In the genomic region with DNA sequence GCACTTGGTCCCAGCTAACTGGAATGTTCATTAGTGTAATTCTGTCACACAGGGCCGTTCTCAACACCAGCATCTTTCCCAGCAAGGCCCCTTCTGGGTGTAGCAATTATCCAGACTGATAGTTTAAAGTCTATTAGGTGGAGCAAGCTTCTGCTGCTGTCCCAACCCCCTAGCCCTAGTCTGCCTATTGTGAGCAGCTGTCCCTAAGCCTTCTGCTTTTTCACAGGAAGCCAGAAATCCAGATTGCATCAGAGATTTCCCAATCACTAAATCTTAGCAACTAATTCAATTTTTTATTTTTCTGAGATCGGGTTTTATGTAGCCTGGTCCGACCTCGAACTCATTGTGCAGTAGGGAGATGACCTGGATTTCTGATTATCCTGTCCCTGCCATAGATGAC, we compare ENCODE assay signal across 19 mouse cellular contexts. TPM values are rescaled to one million over a fixed set of nuclear protein-coding genes. Genes with fewer than 3 reads are reported as not detected.
DNase-seq lines count a peak whose midpoint lies in the region; ATAC-seq and TF ChIP-seq lines count a peak whose summit lies in the region.
"Had no signal": no experiment of that assay in that cellular context is flagged by ENCODE, and none has a peak within 500 bp of the region (broad histone marks: within the 10 kb centered on the region; RNA-seq: fewer than 3 reads in every experiment).

No protein-coding gene starts in this region.

- intact Hi-C loops in left cerebral cortex, postnatal 36 days (cut with DNase I) = no loop called here

- H3K27me3 ChIP-seq in forebrain, embryonic 11.5 days (ENCODE audit: control insufficient read depth, insufficient read depth, low read length) = no peaks in the 10 kb centered on the region
- H3K27me3 ChIP-seq in kidney, embryonic 16.5 days (ENCODE audit: insufficient read depth, low read length) = no peaks in the 10 kb centered on the region
- H3K27me3 ChIP-seq: embryonic facial prominence, embryonic 15.5 days; forebrain, embryonic 12.5 days had no signal

- no peaks in the 10 kb centered on the region for H3K9me3 ChIP-seq in forebrain, embryonic 11.5 days (ENCODE audit: control insufficient read depth, low read length)
- H3K9me3 ChIP-seq in kidney, embryonic 16.5 days (ENCODE audit: low read length) = peaks cover 3% of the 10 kb centered on the region
- H3K9me3 ChIP-seq: embryonic facial prominence, embryonic 15.5 days; forebrain, embryonic 12.5 days; midbrain, embryonic 10.5 days had no signal

- peaks cover 58% of the 10 kb centered on the region for H3K4me1 ChIP-seq in bone marrow macrophage, adult 2 months (ENCODE audit: control insufficient read depth, insufficient read depth, low read length)
- no peaks in the 10 kb centered on the region for H3K4me1 ChIP-seq in forebrain, embryonic 11.5 days (replicated peaks; ENCODE audit: control insufficient read depth, insufficient read depth, low read length)
- 0 out of 2 replicates have a peak, but pooled peaks cover 5% of the 10 kb centered on the region for H3K4me1 ChIP-seq in kidney, embryonic 16.5 days (ENCODE audit: insufficient read depth, low read length)
- H3K4me1 ChIP-seq: embryonic facial prominence, embryonic 15.5 days; forebrain, embryonic 12.5 days; midbrain, embryonic 10.5 days had no signal

- TF ChIP-seq POLR2A in bone marrow macrophage, adult 2 months (IDR thresholded peaks at IDR 0.05; ENCODE audit: borderline replicate concordance, low read depth, low read length) = no peak

- no peak for ATAC-seq in forebrain, embryonic 11.5 days (replicated peaks; ENCODE audit: low FRiP score)
- ATAC-seq in kidney, embryonic 16.5 days (ENCODE audit: low FRiP score, low TSS enrichment) = no peak

- H3K27ac ChIP-seq in layer of hippocampus, adult 2 months = no peak overlapping the region
- peak overlapping the region; percentile 90 for H3K27ac ChIP-seq in bone marrow macrophage, adult 2 months (ENCODE audit: insufficient read depth, low read depth, low read length)
- no peak overlapping the region for H3K27ac ChIP-seq in forebrain, embryonic 11.5 days (ENCODE audit: low read depth, low read length)
- no peak overlapping the region for H3K27ac ChIP-seq in kidney, embryonic 16.5 days (ENCODE audit: low read length)
- H3K27ac ChIP-seq: embryonic facial prominence, embryonic 15.5 days; forebrain, embryonic 12.5 days; liver, embryonic 14.5 days; midbrain, embryonic 10.5 days had no signal

- H3K9ac ChIP-seq in forebrain, embryonic 11.5 days (ENCODE audit: low read length) = no peak overlapping the region
- H3K9ac ChIP-seq in kidney, embryonic 16.5 days (replicated peaks; ENCODE audit: low read length) = no peak overlapping the region
- H3K9ac ChIP-seq: embryonic facial prominence, embryonic 15.5 days; forebrain, embryonic 12.5 days; liver, embryonic 14.5 days had no signal

- peak; percentile 26 to 37 for DNase-seq in layer of hippocampus, adult 2 months (ENCODE audit: low spot score in 2 of 2)
- no peak for DNase-seq in layer of hippocampus, postnatal 10 days (ENCODE audit: low spot score in 2 of 2)
- DNase-seq in NIH3T3 (ENCODE audit: low read depth) = peak; percentile 34
- DNase-seq in lung, postnatal 4 days = peak; percentile 23 to 34
- DNase-seq in forebrain, embryonic 11.5 days (ENCODE audit: low spot score) = no peak
- DNase-seq in left cerebral cortex, postnatal 36 days (ENCODE audit: low spot score in 2 of 2) = no peak
- DNase-seq: cerebellum, adult 2 months; heart, postnatal 36 days; right cerebral cortex, adult 18-20 months had no signal

- H3K36me3 ChIP-seq in forebrain, embryonic 11.5 days (ENCODE audit: control insufficient read depth, insufficient read depth, low read length) = no peaks in the 10 kb centered on the region
- no peaks in the 10 kb centered on the region for H3K36me3 ChIP-seq in kidney, embryonic 16.5 days (ENCODE audit: insufficient read depth, low read length)
- H3K36me3 ChIP-seq: embryonic facial prominence, embryonic 15.5 days; forebrain, embryonic 12.5 days; midbrain, embryonic 10.5 days had no signal

- no peak overlapping the region for H3K4me3 ChIP-seq in layer of hippocampus, adult 2 months
- no peak overlapping the region for H3K4me3 ChIP-seq in bone marrow macrophage, adult 2 months (ENCODE audit: insufficient read depth, low read length)
- H3K4me3 ChIP-seq in forebrain, embryonic 11.5 days (ENCODE audit: low read depth, low read length) = no peak overlapping the region
- H3K4me3 ChIP-seq in kidney, embryonic 16.5 days (ENCODE audit: low read length) = no peak overlapping the region
- H3K4me3 ChIP-seq: embryonic facial prominence, embryonic 15.5 days; forebrain, embryonic 12.5 days; midbrain, embryonic 10.5 days had no signal

- no peak for TF ChIP-seq CTCF in layer of hippocampus, adult 2 months (conservative IDR thresholded peaks at IDR 0.05)
- TF ChIP-seq CTCF in bone marrow macrophage, adult 2 months (IDR thresholded peaks at IDR 0.05; ENCODE audit: low read depth, low read length) = no peak

- WGBS in forebrain, embryonic 11.5 days = 85% methylated on average over 4 of the region's 4 CpGs
- 74% methylated on average over 4 of the region's 4 CpGs for WGBS in kidney, embryonic 16.5 days

- no peak overlapping the region for H3K4me2 ChIP-seq in forebrain, embryonic 11.5 days (ENCODE audit: low read depth, low read length, severe bottlenecking)
- H3K4me2 ChIP-seq in kidney, embryonic 16.5 days (replicated peaks; ENCODE audit: low read depth, low read length) = no peak overlapping the region
- H3K4me2 ChIP-seq: embryonic facial prominence, embryonic 15.5 days; forebrain, embryonic 12.5 days; heart, embryonic 11.5 days had no signal

RNA-seq across cellular contexts. Expression of gene Gm47791, which starts 27.9 kb away (rescaled TPM):
- total RNA-seq in layer of hippocampus, adult 2 months (2021) = not detected
- total RNA-seq in layer of hippocampus, postnatal 10 days (2021) = not detected
- polyA plus RNA-seq in bone marrow macrophage, adult 2 months (2012; ENCODE audit: insufficient read depth, insufficient read length, missing spikeins) = not detected in 2 replicates
- polyA plus RNA-seq in forebrain, embryonic 11.5 days (2014; fragmentation: Nextera tagmentation; extraction: Ambion mirVana) = not detected in 2 replicates
- not detected for total RNA-seq in left cerebral cortex, postnatal 36 days (2021)
- not detected in 2 replicates for polyA plus RNA-seq in kidney, embryonic 16.5 days (2015; fragmentation: Nextera tagmentation; extraction: Ambion mirVana)
- total RNA-seq: heart, postnatal 36 days had no signal
- polyA plus RNA-seq: brain, embryonic 14.5 days; cerebellum, adult 2 months; forebrain, embryonic 12.5 days; heart, embryonic 11.5 days; kidney, embryonic 14.5 days; limb, embryonic 11.5 days; liver, embryonic 14.5 days; midbrain, embryonic 10.5 days had no signal

RNA-seq across cellular contexts. Expression of gene Tm4sf20, which starts 30.7 kb away (rescaled TPM):
- not detected for total RNA-seq in layer of hippocampus, adult 2 months (2021)
- total RNA-seq in layer of hippocampus, postnatal 10 days (2021) = not detected
- polyA plus RNA-seq in bone marrow macrophage, adult 2 months (2012; ENCODE audit: insufficient read depth, insufficient read length, missing spikeins) = not detected in 2 replicates
- polyA plus RNA-seq in forebrain, embryonic 11.5 days (2014; fragmentation: Nextera tagmentation; extraction: Ambion mirVana) = 0.23 TPM in 1 of 2 replicates, not detected in the other
- not detected for total RNA-seq in left cerebral cortex, postnatal 36 days (2021)
- 1.1 and 1.7 TPM in 2 replicates for polyA plus RNA-seq in kidney, embryonic 16.5 days (2015; fragmentation: Nextera tagmentation; extraction: Ambion mirVana)
- total RNA-seq: heart, postnatal 36 days had no signal
- polyA plus RNA-seq: brain, embryonic 14.5 days; cerebellum, adult 2 months; limb, embryonic 11.5 days; liver, embryonic 14.5 days; midbrain, embryonic 10.5 days had no signal

RNA-seq across cellular contexts. Expression of gene Agfg1, which starts 40.4 kb away (rescaled TPM):
- 10 to 100 TPM; 68.9 TPM for total RNA-seq in layer of hippocampus, adult 2 months (2021)
- total RNA-seq in layer of hippocampus, postnatal 10 days (2021) = 10 to 100 TPM; 80.2 to 85.8 TPM
- polyA plus RNA-seq in bone marrow macrophage, adult 2 months (2012; ENCODE audit: insufficient read depth, insufficient read length, missing spikeins) = 31.8 and 38.3 TPM in 2 replicates
- polyA plus RNA-seq in forebrain, embryonic 11.5 days (2014; fragmentation: Nextera tagmentation; extraction: Ambion mirVana) = 47.3 and 49.5 TPM in 2 replicates
- 10 to 100 TPM; 75.9 to 81.3 TPM for total RNA-seq in left cerebral cortex, postnatal 36 days (2021)
- 28.0 and 28.2 TPM in 2 replicates for polyA plus RNA-seq in kidney, embryonic 16.5 days (2015; fragmentation: Nextera tagmentation; extraction: Ambion mirVana)

Comparison
In these comparisons a context has a peak if more than half of its experiments do, and no peak if none do; other contexts are left out.
1. DNase-seq: peak in layer of hippocampus, adult 2 months (2 of 2), NIH3T3 (single experiment) and lung, postnatal 4 days (2 of 2); none in layer of hippocampus, postnatal 10 days (0 of 2), forebrain, embryonic 11.5 days (single experiment) and left cerebral cortex, postnatal 36 days (0 of 2).